Mouse (Mus musculus) urinary bladder, postnatal 25 days (tissue): ENCODE results near the gene Klf1.

Experiments used
- DNase-seq: peaks from one replicate; pipeline ENCODE4 v3.0.0; 2022; ENCODE audit warnings: low spot score

Gene Klf1

GRCm38 (mm10) chr8:84901752-84902151 lies at the start of gene Klf1:
Klf1 (plus strand) TSS chr8:84901928.
- DNase-seq, result no peak

- DNase-seq, result no peak
Measured at GRCm38 (mm10) chr8:84856434-84856833, 45.3 kb upstream of the Klf1 start.

- DNase-seq, result peak; percentile 90
Measured at GRCm38 (mm10) chr8:84856864-84857441, 44.8 kb upstream of the Klf1 start, which contains the start of gene Farsa. Farsa (plus strand) TSS chr8:84856989.

- DNase-seq, result peak; percentile 81
Measured at GRCm38 (mm10) chr8:84871376-84872308, 30.1 kb upstream of the Klf1 start, which contains the start of gene Syce2. Syce2 (plus strand) TSS chr8:84872111.

- DNase-seq, result peak; percentile 29
Measured at GRCm38 (mm10) chr8:84872309-84872965, 29.3 kb upstream of the Klf1 start.

GRCm38 (mm10) chr8:84873016-84873415 lies 28.7 kb upstream of the Klf1 start:
- no peak for DNase-seq

GRCm38 (mm10) chr8:84874339-84874738 lies 27.4 kb upstream of the Klf1 start:
- DNase-seq, result no peak

GRCm38 (mm10) chr8:84877297-84878035 lies 24.3 kb upstream of the Klf1 start:
- DNase-seq, result no peak

- no peak for DNase-seq
Measured at GRCm38 (mm10) chr8:84878915-84879314, 22.8 kb upstream of the Klf1 start.

GRCm38 (mm10) chr8:84884728-84885127 lies 17.0 kb upstream of the Klf1 start:
- DNase-seq, result no peak

- DNase-seq, result no peak
Measured at GRCm38 (mm10) chr8:84888280-84888679, 13.4 kb upstream of the Klf1 start.

- DNase-seq, result no peak
Measured at GRCm38 (mm10) chr8:84889141-84889540, 12.6 kb upstream of the Klf1 start.

- no peak for DNase-seq
Measured at GRCm38 (mm10) chr8:84892993-84893708, 8.6 kb upstream of the Klf1 start.

- peak; percentile 77 for DNase-seq
Measured at GRCm38 (mm10) chr8:84893709-84894134, 8.0 kb upstream of the Klf1 start, which contains the start of gene Gcdh. Gcdh (minus strand) TSS chr8:84893921.

- no peak for DNase-seq
Measured at GRCm38 (mm10) chr8:84895963-84896362, 5.8 kb upstream of the Klf1 start.

GRCm38 (mm10) chr8:84901071-84901470 lies 657 bp upstream of the Klf1 start:
- DNase-seq, result no peak

GRCm38 (mm10) chr8:84902367-84902919 lies 715 bp downstream of the Klf1 start:
- DNase-seq, result no peak

- DNase-seq, result peak; percentile 89
Measured at GRCm38 (mm10) chr8:84902920-84903661, 1.4 kb downstream of the Klf1 start.

- no peak for DNase-seq
Measured at GRCm38 (mm10) chr8:84904351-84904750, 2.6 kb downstream of the Klf1 start.

GRCm38 (mm10) chr8:84907037-84907436 lies 5.3 kb downstream of the Klf1 start:
- DNase-seq, result no peak
